Mouse (Mus musculus) A20 (cell line): ENCODE measurements around the gene Yju2.
A peak's percentile ranks its signal among the peaks of the same experiment; 100 is the strongest.

ENCODE experiments used
- DNase-seq: peaks from one replicate; pipeline ENCODE4 v3.0.0-alpha.2; 2011; ENCODE audit warnings: low read depth, low spot score

Yju2 gene

DNA sequence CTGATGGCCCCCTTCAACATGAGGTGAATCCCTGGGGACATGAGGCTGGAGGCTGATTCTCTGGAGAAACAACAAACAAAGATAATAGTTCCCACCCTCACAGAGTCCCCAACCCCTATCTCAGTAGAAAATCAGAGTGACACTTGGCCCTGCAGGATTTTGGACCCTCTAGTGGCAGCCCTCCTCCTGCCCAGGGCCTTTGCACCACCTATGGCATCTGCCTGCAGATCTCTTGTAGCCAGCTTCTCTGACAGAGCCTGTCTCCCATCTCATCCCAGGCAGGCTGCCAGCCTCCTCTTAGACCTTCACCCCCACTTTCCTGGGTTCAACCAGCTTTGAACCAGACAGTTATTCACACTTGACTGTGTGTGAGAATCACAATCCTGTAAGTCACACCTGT is 1.9 kb downstream of the Yju2 start:
- DNase-seq = no peak

DNA sequence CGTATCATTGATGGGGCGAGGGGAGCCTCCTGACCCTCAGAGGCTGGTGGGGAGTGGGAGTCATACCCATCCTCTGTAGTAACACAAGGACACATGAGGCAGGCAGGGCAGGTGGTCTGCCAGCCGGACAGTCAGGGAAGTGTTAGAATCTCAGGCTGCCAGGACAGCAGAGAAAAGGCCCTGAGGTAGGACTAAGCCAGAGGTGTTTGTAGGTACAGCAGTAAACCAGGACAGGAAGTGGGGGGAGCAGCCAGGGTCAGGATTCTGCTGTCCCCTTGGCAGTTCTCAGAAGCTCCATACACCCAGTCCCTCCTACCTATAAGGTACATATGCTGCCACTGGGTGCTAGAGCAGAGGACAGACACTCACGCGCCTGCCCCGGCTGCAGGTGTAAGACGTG is 2.7 kb downstream of the Yju2 start:
- no peak for DNase-seq

DNA sequence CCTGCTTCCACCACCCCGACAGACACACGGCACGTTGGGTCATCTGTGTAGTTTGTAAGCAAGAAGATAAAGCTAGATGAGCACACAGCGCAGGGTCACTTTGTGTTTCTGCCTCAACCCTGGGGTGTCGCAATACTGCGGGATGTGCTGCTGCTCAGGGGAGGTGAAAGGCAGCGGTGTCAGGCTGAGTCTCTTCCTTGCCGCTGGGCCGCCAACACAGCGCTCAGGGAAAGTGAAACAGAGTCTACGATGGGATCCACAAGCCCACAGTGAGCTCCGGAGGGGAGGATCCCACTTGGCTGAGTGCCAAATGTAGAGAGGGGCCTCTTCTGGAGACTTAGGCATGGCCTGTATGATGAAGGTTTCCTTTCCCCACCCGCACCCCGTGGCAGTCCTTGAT is 4.3 kb downstream of the Yju2 start:
- no peak for DNase-seq

DNA sequence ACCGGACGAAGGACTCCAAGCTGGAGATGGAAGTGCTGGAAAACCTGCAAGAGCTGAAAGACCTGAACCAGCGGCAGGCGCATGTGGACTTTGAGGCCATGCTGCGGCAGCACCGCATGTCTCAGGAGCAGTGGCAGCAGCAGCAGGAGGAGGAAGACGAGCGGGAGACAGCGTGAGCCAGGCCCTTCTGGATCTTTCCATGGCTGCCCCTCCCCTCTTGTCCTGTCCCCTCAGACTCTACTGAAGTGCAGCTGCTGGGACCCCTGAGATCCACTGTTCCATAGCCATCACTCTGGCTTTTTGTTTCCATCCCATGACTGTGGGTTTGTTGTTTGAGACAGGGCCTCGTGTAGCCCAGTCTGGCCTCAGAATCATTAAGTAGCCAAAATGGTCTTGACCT is 5.6 kb downstream of the Yju2 start:
- no peak for DNase-seq

DNA sequence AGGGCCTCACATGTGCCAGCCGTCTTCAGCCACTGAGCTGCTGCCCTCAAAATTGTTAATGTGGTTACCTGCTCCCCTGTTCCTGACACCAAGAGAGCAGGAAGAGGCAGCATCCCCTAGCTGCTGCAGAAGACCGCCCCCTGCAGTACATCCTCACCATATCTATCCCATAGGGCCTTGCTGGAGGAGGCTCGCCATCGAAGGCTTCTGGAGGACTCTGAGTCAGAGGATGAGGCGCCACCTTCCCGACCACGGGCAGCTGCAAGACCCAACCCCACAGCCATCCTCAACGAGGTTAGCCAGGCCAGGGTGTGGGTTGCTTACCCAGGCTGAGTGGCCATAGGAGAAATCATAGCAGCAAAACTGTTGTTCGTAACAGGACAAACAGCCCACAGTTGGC is 6.1 kb downstream of the Yju2 start:
- no peak for DNase-seq

DNA sequence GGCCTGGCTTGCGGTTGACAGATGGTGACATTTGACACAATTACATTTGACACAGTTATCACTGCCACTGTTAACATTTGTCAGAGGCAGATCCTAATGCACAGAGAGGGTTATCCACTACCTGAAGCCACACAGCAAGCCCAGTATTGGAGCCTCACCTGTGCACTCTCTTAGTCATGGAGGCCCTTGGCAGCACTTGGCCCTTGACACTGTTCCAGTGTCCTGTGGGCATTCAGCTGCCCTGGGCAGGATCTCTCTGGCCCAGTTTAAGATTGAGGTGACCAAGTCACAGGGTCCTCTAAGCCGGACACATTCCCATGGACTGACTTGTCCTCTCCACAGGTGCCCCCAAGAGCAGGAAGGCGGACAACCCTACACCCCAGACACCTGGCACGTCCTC is 8.3 kb downstream of the Yju2 start:
- DNase-seq = no peak

DNA sequence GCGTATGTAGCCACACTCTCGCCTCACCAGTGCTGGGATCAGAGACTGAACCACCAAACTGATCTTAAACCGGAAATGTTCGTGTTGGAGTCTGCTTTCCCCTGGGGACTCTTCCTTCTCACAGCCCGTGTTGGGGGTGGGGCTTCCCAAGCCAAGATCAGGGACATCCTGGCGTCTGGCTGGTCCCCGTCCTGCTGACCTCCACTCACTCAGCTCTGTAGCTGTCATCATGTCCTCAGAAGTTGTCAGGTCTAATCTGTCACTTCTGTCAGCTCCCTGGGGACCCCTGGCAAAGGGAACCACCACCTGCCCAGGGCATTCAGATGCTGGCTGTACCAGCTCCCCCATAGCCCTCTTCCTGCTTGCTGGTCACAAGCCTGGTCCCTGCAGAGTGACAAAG is 9.3 kb downstream of the Yju2 start:
- DNase-seq = no peak

DNA sequence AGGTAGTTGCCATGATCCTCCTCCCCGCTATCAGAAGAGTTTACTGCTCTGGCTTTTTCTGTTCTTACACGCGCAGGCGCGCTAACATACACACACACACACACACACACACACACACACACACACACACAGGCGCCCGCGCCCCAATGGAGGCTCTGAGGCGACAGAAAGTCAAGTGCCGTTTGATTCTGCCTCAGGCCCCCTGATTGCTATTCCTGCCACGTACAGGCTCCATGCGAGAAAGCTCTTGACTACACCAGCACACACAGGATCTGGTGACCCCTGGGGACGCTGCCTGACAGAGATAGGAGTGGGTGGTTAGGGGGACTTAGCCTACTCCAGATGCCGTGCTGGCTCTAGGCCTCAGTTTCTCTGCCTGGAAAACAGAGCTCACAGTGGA is 10.7 kb downstream of the Yju2 start:
- DNase-seq = no peak

DNA sequence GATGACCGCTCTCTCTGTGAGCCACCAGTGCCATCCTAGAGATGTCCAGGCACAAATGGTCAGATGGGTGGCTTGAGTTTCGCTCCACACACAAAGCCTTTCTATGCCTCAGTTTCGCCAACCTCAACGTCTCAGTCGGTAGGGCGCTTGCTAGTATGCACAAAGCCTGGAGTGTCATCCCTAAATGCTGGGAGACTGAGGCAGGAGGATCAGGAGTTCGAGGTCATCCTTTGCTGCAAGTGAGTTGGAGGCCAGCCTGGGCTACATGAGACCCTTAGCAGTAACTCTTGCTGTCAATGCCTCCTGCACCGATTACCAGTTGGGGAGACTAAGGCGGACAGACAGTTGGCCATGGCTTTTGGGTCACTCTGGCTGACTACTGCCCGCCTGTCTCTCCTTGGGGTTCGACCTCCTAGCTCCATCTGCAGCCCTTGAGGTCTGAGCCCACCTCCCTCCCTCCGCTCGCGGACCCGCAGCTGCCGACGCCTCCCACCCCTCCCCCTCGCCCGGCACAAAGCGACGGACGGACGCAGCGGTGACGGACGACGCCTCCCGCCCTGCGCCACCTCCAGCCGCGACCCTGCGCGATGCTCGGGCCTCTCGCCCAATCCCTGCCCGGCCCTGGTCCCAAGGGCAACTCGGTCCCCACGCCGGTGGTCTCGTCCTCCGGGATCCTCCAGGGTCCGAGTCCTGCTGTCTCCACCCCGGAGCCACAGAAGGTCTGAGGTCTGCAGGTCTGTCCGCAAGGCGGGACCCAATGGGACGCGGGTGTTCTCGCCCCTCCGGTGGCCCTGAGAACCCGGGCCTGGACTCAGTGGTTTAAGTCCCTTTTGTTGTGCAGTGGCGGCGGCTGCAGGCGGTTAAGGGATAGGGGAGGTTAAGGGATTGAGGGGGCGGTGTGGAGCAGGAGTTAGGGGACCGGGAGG is 11.3 kb downstream of the Yju2 start, which contains the start of gene Shd:
TSS of gene Shd (plus strand) at position 502 of the 926 bp plus-strand sequence.
- DNase-seq = no peak

DNA sequence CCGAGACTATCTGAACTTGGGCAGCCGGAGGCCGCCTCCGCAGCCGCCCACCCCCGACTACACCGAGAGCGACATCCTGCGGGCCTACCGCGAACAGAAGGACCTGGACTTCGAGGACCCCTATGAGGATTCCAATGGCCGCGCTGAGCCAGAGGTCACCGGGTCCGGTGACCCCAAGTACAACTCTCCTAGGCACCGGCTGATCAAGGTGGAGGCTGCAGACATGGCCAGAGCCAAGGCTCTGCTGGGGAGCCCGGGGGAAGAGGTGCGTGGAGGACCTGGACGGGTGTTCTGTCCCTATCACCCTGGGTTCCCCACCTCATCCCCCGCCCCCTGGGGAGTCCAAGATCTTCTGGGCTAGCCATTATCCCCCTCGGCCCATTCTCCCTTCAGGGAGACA is 12.6 kb downstream of the Yju2 start:
- no peak for DNase-seq

DNA sequence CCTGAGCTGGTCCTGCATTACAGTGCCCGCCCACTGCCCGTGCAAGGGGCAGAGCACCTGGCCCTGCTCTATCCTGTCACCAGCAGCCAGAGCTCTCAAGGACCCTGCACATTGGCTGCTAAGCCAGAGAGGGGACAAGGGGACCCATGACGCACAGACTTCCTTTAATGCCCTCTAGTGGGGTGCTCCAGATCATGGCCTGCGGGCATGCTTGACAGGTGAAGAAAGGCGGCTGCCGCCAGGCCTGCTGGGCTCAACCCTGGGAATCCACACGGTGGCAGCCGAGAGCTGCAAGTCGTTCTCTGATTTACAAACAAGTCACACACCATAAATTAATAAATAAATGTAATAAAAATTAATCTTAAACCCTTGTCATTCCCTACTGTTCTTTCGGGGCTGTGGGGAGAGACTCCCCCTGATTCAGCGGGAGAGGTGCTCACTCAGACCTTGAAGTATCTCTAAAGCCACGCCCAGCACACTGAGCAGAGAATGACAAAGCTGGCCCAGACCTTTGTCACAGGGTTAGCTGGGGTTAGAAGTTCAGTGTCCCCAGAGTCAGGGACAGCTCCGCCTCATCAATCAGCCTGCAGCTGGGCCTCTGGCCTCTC is 17.5 kb downstream of the Yju2 start:
- peak; percentile 86 for DNase-seq

DNA sequence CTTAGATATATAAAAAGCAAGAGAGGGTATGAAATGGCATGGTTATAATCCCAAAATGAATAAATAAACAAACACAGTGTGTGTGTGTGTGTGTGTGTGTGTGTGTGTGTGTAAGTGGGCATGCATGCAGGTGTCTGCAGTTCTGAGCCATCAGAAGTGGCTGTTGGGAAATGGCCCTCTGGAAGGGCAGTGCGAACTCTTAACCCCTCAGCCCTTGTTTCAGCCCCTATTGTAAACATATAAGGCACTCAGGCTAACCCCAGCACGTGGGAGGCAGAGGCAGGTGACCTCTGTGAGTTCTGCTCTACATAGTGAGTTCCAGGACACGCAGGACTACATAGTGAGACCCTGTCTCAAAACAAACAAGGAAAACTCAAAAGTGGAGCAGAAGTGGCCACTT is 18.4 kb downstream of the Yju2 start:
- no peak for DNase-seq

DNA sequence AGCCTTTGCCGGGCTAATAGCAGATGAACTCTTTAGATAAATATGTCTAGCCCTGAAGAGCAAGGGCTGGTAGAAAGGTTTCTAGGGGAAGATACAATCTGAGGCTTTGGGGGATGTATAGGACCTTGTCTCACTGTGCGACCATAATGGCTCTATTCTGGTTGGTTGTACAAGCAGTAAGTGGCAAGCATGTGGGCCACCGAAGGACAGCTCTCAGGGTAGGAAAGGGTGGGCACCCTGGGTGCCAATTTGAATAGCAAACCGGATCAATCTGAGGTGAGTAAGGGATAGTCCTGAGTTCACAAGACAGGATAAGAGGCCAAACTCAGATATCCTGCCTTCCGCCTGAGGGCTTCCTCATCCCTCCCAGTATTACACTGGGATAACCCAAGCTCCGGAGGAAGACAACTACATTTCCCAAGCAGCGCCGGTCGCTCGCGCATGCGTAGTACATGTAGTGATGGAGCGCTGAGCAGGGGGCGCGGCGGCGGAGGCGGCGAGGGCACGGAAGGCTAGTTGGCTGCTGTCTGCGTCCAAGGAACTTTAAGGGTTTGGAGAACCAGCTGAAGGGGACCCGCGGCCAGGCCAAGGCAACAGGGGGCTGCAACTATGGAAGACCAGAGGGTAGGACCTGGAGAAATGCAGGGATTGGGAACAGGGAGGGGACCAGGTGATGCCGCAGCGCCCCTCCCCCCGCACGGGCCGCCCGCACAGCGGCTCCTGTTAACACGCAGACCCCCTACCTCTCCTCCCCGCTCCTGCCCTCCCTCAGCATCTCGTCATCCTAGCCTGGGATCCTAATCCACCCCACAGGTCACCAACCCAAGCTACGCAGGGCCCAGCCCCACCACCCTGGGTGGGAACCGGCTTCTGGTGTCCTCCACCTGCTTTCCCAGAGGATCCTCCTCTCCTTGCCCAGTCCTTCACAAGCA is 27.4 kb downstream of the Yju2 start, which contains the start of gene Fsd1:
TSS of gene Fsd1 (plus strand) at position 480 of the 932 bp plus-strand sequence.
- no peak for DNase-seq

DNA sequence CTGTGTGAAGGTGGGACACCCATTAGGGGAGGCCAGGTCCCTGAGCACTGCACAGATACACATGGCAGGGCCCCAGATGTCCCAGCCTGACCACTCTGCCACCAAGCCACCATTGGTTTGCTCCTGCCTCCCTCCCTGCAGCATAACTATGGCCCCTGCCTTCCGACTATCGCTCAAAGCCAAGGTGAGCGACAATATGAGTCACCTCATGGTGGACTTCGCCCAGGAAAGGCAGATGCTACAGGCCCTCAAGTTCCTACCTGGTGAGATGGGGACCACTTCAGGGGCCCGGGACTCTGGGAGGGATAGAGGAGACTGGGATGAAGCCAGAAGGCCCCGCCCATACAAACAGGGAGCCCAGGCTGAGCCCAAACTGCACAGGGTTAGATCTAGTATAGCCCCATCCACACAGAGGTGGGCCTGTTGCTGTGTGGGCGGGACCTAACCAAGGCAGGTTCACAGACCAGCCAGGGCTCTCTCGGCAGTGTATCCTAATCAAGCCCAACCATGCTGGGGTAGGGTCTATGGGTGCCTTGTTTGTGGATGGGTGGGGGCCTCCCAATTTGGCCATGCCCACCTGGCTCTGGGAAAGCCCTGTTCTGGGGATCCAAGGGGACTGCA is 31.5 kb downstream of the Yju2 start:
- DNase-seq = no peak

DNA sequence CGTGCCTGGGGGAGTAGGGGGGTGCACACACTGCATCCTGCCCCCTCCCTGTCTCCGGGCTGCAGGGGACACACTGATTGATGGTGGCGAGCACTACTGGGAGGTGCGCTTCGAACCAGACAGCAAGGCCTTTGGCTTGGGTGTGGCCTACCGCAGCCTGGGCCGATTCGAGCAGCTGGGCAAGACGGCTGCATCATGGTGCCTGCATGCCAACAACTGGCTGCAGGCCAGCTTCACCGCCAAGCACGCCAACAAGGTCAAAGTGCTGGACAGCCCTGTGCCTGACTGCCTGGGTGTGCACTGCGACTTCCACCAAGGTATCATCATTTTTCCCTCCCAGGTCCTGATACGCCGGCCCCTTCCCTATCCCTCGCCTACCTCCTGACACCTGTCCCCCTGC is 37.1 kb downstream of the Yju2 start:
- DNase-seq = no peak

DNA sequence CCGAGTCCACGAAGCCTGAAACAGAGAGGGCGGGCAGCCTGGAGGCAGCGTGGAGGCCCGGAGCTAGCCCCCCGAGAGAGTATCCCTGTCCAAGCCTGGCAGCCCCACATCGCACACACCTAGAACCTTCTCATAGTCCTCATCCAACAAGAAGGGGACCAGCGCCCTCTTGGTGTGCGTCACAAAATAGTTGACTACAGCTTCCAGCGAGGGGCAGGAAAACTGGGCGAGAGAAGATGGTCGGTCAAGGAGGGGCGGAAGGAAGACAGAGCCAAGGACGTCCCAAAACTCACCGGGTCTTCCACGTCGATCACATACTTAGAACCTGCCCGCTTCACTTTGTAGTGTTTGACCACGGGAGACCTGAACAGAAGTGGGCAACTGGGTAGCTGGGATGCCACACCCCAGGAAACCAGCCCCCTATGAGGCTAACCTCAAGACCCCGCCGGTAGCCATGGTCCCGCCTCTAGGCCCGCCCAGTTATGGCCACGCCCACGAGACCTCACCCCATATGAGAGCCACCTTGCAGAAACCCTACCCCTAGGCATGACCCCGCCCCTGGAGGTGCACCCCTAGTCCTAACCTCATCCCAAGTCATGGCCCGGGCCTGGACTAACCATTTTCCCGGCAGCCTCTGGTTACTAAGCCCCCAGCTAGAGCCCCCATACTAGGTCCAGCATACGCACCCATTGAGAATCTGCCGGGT is 41.0 kb downstream of the Yju2 start:
- no peak for DNase-seq

DNA sequence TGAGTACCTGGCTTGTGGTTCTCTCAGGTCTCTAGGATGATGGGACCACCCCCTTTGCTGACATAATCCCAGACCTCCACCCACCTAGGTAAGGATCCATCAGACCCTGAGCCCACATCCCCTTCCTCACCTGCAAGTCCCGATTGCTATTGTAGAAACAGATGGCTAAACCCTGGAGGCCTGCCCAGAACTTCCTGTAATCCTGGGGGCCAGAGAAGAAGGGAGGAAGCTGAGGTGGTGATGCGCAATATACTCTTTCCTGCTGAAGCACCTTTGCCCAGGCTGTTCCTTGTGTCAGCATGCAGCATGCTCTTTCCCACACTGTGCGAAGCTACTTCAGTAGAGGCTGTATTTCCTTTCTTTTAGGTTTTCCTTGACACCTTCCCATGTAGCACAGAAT is 44.1 kb downstream of the Yju2 start:
- no peak for DNase-seq

DNA sequence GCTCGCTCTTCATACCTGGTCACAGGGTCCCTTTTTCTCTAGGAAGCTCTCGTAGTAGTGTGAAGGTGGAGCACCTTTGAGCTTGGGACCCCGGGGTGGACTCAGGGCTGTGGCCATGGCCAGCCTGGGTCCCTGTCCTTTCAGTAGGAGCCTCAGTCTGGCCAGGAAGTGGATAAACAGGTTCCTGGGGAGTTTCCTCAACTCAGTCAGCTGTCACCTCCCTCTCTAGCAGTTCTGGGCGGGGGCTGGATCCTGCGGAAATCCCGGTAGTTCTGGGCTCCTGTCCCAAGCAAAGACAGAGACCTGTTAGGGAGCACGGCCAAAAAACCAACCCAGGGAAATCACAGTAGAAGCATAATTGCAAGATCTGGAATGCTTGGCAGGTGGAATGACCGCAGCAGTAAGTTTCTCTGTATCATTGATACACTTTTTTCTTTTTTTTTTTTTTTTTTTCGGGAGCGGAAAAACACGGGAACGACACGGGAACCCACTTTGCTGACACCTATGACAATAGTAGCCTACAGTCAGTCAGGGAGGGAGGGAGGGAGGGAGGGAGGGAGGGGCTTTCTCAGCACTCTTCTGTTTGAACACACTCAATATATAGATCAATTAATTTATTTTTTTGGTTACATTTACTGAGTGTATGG is 46.6 kb downstream of the Yju2 start, which contains the start of the genes Stap2 and Mpnd:
TSS of gene Stap2 (minus strand) at position 170 of the 647 bp plus-strand sequence.
TSS of gene Mpnd (plus strand) at position 297 of the 647 bp plus-strand sequence.
- peak; percentile 47 for DNase-seq

DNA sequence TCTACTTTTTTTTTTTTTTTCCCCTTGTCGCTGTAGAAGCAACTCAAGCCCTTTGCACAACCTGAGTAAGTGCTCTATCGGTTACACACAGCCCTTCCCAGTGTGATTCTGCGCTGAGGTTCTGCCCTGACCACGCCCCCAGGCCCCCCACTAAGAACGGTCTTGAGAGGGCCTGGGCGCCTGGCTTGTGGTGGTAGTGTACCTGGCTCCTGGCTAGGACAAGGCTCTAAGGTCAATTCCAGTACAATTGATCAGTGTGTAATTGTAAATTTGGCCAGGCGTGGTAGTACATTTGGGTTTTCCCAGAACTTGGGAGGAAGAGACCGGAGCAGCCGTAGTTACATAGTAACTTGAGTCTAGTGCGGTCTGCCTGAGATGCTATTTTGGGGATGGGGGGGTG is 48.1 kb downstream of the Yju2 start:
- no peak for DNase-seq
